Mouse (Mus musculus) stomach, embryonic 16.5 days (tissue): Measurements from ENCODE around the gene Hlcs. TPM values are rescaled to one million over a fixed set of nuclear protein-coding genes. Genes with fewer than 3 reads are reported as not detected.

ENCODE experiments used
- ATAC-seq: fragments of 200-750 bp; cut with Nextera tagmentation; 2 replicates; pipeline ENCODE4 v1.8.0; 2017; ENCODE audit warnings: moderate number of reproducible peaks, moderate TSS enrichment; ENCODE audit not compliant: insufficient read depth, low FRiP score
- H3K27ac ChIP-seq: fragments of 300-500 bp; sonication (generic); 2 replicates; pipeline ENCODE4 v1.5.1; 2014; ENCODE audit warnings: low read length
- H3K27me3 ChIP-seq: fragments of 300-500 bp; sonication (generic); 2 replicates; pipeline ENCODE4 v1.6.1; 2014; ENCODE audit warnings: low read length, control low read depth, mixed read lengths; ENCODE audit not compliant: control insufficient read depth, insufficient read depth
- H3K36me3 ChIP-seq: fragments of 300-500 bp; sonication (generic); 2 replicates; pipeline ENCODE4 v1.6.1; 2014; ENCODE audit warnings: low read length; ENCODE audit not compliant: control insufficient read depth, insufficient read depth
- H3K4me1 ChIP-seq: fragments of 300-500 bp; sonication (generic); 2 replicates; pipeline ENCODE4 v1.6.1; 2014; ENCODE audit warnings: low read length, control low read depth, mixed read lengths; ENCODE audit not compliant: control insufficient read depth, insufficient read depth
- H3K4me2 ChIP-seq: fragments of 300-500 bp; sonication (generic); 2 replicates; pipeline ENCODE4 v1.6.1; 2014; ENCODE audit warnings: low read depth, low read length, mixed read lengths
- H3K4me3 ChIP-seq: fragments of 300-500 bp; sonication (generic); replicated peaks from 2 replicates; pipeline ENCODE4 v1.5.1; 2014; ENCODE audit warnings: mild to moderate bottlenecking, low read length
- H3K9ac ChIP-seq: fragments of 300-500 bp; sonication (generic); 2 replicates; pipeline ENCODE4 v1.6.1; 2014; ENCODE audit warnings: low read length
- H3K9me3 ChIP-seq: fragments of 300-500 bp; sonication (generic); replicated peaks from 2 replicates; pipeline ENCODE4 v1.6.1; 2016; ENCODE audit warnings: low read length, control low read depth; ENCODE audit not compliant: control insufficient read depth
- WGBS: fragments of 180-500 bp; shearing (Covaris S2); extraction: QIAGEN DNeasy Blood & Tissue Kit; methylation state at CpG from one replicate; pipeline ENCODE4 v1.1.7; 2014; 5-methylcytosine and 5-hydroxymethylcytosine counted together
- polyA plus RNA-seq: library from polyadenylated mRNA; unstranded; fragments of >200 nt; fragmentation: Nextera tagmentation; extraction: Ambion mirVana; gene quantifications from 2 replicates; pipeline ENCODE4 v1.2.1, GENCODE M21; 2015

Hlcs gene
- polyA plus RNA-seq, 1 experiment from 2014 or later = 10.2 TPM

DNA sequence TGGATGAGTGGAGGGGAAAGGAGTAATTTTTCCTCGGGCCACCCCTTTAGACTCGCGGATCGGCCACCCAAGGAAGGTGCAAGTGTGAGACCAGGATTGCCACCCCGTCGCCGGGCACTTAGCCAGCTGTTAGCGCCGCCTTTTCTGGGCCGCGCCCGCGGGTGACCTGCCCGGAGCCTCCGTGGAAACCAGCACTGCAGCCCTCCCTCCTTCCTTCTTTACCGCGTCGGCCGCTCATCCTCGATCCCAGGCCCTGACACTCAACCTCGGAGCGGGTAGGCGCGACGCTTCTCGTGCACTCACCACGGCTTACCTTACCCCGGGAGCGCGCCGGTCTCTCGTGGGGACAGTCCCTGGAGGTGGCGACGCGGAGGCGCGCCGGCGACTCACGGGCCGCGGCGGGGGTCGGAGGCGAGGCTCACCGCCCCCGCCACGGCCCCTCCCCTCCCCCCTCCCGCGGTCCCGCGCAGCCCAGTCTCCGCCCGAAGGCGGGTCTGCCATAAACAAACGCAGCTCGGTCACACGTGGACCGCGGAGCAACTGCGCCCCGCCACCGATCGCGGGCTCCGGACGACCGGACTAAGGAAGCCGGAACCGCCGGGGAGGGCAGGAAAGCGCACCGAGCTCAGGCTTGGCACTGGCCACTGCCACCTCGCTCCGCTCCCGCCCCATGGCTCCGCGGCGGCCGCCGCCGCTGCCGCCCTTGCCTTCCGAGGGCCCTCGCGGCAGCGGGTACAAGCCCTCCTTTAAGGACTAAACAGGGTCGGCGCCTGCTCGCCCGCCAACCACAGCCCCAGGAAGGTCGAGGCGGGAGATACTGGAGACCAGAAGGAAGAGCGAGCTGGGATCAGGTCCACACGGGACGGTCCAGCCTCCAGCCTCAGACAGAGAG lies 228.4 kb downstream of the Hlcs start, which contains the start of gene Sim2:
Gene Sim2 (plus strand): TSS at position 221 of the 892 bp plus-strand sequence.
- Histone ChIP-seq H3K4me2 (peak within 1 kb of the TSS; percentile 77), H3K27ac (no peak within 1 kb of the TSS), H3K4me1 (peaks cover 13% of the 10 kb centered on the region), H3K36me3 (no peaks in the 10 kb centered on the region), H3K4me3 (peak within 1 kb of the TSS; percentile 46), H3K27me3 (peaks cover 93% of the 10 kb centered on the region), H3K9ac (peak within 1 kb of the TSS; percentile 36), H3K9me3 (no peaks in the 10 kb centered on the region)
- under 1% methylated on average over 93 of the region's 96 CpGs for WGBS
- ATAC-seq = no peak

DNA sequence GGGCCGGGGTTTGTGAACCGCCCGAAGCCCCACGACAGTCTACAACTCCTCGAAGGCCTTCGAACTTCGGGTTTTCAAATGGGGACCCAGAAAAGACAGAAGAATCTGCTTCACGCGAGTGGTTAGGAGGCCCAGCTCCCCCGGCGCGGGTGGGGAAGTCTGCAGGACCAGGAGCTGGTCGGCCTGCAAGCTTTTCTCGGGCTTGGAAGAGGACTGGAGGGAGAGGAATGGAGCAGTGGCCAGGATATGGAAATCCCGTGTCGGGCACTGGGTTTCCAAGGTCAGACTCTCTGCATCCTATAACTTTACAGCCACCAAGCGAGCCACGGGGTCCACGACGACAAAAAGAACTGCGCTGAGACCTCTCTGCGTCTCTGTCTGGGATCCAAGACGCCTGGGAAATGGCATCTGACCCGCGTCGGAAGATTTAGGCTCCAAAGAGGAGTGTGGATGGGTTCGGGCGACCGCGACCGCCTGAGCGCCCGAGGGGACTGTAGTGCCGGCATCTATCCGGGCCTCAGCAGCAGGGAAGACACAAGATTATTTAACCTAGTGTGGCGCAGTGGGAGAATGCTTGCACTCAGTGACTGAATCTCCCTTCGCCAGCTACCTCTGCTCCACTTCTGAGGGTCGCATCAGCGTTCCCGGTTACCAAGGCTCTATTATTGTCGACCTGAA lies 229.4 kb downstream of the Hlcs start:
- Histone ChIP-seq H3K27me3 (peaks cover 94% of the 10 kb centered on the region), H3K4me3 (peak overlapping the region; percentile 46; the same call in 1 of the 2 replicates), H3K36me3 (no peaks in the 10 kb centered on the region), H3K27ac (no peak overlapping the region), H3K4me1 (peaks cover 16% of the 10 kb centered on the region), H3K4me2 (no peak overlapping the region), H3K9ac (no peak overlapping the region), H3K9me3 (no peaks in the 10 kb centered on the region)
- ATAC-seq = no peak
- 2% methylated on average over 41 of the region's 41 CpGs for WGBS

DNA sequence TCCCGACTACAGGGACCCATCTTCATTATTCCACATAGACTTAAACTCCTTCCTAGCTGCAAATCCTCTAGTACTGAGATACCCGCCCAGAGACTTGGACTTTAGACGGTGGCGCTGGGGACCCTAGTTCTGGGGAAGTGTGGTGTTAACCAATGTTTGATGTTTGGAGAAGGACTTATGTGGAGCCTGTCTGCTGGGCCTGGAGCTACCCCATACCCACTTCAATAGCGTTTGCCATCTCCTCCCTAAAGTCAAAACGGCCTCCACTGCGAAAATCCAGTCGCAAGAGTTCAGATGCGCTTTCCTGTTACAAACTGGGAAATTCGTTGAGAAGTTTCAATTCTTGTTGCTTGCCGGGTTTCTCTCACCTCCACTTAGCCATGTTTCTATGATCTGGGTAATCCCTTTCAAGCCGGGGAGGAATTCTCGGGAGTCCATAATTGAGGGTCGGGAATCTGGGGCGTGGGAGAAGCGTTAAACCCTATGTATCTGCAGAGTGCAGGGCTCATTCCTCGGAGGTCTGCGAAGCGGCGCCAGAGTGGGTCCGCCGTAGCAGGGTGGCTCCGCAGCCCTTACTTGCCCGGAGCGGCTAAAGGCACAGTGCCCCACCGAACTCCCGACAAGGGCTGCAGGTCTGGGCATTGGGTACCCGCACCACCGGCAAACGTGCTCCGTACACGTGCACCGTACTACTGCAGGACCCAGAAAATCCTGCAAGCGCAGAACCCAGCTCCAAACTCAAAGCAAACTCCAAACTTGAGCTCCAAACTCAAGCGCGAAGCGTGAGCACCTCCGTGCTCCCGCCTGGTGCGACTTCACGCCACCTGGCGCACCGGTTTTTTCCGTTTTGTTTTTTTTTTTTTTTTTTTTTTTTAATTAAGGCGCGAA lies 230.2 kb downstream of the Hlcs start:
- H3K27ac ChIP-seq = no peak overlapping the region
- 2% methylated on average over 46 of the region's 46 CpGs for WGBS
- no peak for ATAC-seq
- no peaks in the 10 kb centered on the region for H3K9me3 ChIP-seq
- peaks cover 95% of the 10 kb centered on the region for H3K27me3 ChIP-seq
- H3K4me1 ChIP-seq = peaks cover 16% of the 10 kb centered on the region
- no peak overlapping the region for H3K4me2 ChIP-seq
- no peak overlapping the region for H3K9ac ChIP-seq
- no peak overlapping the region for H3K4me3 ChIP-seq
- H3K36me3 ChIP-seq = no peaks in the 10 kb centered on the region

DNA sequence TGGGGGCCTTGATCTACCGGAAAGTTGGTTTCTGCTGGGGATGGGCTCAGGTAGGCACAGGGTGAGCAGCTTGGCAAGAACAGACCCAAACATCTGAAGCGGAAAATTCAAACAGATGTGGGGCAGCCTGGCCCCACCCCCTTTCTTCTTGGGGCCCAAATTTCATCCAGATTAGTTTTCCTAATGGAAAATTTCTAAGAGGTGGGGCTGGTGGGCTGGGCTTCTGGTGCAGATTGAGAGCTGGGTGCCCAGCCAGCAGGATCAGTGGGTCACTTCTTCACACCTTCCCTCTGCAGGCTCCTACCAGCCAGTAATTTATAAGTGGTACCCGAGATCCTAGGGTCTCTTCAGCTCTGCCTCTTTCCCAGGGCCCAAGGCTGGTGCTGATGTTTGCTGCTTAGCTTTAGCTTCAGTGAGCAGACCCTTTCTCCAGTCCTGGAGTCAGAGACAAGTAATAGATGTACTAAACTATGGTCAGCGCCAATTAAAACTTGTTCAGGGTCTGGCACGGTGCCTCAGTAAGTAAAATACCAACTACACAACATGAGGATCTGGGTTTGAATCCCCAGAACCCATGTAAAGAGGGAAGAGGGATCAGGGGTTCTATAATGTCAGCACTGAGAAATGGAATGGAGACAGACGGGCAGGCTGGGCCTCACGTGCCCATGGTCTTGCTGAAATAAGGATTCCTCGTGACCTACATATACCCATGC lies 231.2 kb downstream of the Hlcs start:
- H3K4me1 ChIP-seq = peaks cover 16% of the 10 kb centered on the region
- no peaks in the 10 kb centered on the region for H3K36me3 ChIP-seq
- ATAC-seq = no peak
- H3K4me3 ChIP-seq = no peak overlapping the region
- no peak overlapping the region for H3K27ac ChIP-seq
- no peak overlapping the region for H3K9ac ChIP-seq
- 17% methylated on average over 8 of the region's 8 CpGs for WGBS
- H3K27me3 ChIP-seq = peaks cover 95% of the 10 kb centered on the region
- no peak overlapping the region for H3K4me2 ChIP-seq
- no peaks in the 10 kb centered on the region for H3K9me3 ChIP-seq

DNA sequence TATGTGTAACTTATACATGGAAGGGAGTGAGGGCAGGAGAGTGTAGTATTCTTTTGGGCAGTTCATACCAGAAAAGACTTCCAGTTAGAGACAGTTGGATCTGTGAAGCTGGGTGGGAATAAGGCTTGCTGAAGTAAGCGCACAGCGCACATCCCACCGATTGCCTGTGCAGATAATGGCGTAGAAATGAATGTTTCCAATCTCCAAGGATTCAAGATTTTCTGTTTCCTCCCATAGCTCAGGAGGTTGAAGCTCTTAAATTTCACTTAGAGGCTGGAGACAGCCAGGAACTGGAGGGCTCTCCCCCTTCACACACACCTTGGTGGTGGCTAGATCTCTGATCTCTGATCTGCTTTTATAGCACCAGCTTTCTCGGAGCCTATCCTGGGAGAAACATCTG lies 231.8 kb downstream of the Hlcs start:
- 30% methylated on average over 5 of the region's 5 CpGs for WGBS

DNA sequence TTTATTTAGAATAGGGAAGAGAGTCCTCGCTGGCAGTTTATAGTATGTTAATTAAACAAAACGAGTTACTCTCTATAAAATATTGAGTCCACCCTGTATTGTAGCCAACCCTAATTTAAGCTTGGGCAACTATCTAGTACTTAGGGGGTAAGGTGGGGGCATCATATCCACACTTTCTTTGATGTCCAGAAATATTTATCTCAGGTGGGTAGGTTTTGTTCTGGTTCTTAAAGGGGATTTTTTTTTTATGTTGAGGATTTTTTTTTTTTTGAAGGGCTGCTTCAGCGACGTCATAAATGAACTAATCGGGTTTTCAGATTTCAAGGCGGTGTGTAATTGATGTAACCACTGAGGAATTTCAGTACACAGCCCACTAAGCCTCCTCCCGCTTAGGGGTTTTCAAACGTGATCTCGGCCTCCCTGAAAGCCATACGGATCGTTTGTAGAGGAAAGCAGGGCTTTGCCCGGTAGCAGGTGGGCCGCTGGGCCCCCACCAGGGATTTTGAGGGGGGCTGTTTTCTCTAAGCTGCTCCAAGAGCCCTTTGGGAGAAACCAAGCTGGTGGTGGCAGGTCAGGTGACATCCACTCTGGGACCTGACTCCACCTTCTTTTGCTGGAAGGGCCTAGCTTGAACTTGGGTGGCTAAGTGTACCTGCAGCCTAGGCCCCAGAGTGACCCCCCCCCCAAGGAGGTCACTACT lies 233.4 kb downstream of the Hlcs start:
- 4% methylated on average over 13 of the region's 13 CpGs for WGBS
- H3K9ac ChIP-seq = no peak overlapping the region
- no peaks in the 10 kb centered on the region for H3K36me3 ChIP-seq
- no peak overlapping the region for H3K4me2 ChIP-seq
- no peak overlapping the region for H3K4me3 ChIP-seq
- peaks cover 95% of the 10 kb centered on the region for H3K27me3 ChIP-seq
- H3K27ac ChIP-seq = no peak overlapping the region
- peaks cover 6% of the 10 kb centered on the region for H3K4me1 ChIP-seq
- H3K9me3 ChIP-seq = no peaks in the 10 kb centered on the region
- ATAC-seq = no peak

More for the DNA sequence above, 231.8 kb downstream of the Hlcs start:
- H3K27ac ChIP-seq = no peak overlapping the region
- no peak overlapping the region for H3K4me2 ChIP-seq
- peaks cover 16% of the 10 kb centered on the region for H3K4me1 ChIP-seq
- H3K27me3 ChIP-seq = peaks cover 95% of the 10 kb centered on the region
- H3K36me3 ChIP-seq = no peaks in the 10 kb centered on the region
- H3K4me3 ChIP-seq = no peak overlapping the region
- ATAC-seq = no peak
- no peaks in the 10 kb centered on the region for H3K9me3 ChIP-seq
- no peak overlapping the region for H3K9ac ChIP-seq

DNA sequence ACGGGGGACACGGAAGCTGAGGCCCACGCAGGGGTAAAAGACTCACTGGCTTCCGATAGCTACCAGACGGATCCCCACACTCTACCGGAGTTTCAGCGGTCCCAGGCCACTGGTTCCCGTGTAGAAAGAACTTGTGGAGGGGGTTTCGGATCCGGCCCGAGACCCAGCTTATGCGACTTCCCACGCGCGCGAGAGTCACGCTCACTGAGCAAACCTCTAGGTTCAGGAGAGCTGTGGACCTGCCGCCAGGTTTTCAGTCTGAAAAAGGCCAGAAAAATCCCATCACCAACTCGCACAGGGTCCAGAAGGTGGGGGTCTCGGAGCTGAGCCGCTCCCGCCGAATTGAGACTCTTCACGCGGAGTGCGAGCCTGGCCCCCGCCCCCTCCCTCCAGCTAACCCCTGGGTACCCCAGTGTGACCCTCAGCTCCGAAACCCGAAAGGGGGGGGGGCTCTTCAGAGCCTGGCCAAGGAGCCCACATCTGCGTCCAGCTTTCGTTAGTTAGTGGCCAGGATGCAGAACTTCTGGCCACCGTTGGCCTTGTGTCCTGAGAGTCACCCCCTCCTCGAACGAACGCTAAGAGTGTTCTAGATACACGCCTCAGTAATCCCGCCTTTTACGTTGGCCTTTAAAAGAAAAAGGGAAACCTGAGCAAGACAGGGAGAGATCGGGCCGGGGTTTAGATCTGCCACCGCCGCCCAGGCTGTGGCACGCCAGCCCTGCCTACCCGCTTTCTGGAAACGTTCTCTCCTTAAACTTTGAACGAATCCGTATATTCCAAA lies 234.1 kb downstream of the Hlcs start:
- H3K4me1 ChIP-seq = peaks cover 3% of the 10 kb centered on the region; the same call in 1 of the 2 replicates
- no peak overlapping the region for H3K27ac ChIP-seq
- no peaks in the 10 kb centered on the region for H3K36me3 ChIP-seq
- no peaks in the 10 kb centered on the region for H3K9me3 ChIP-seq
- 2% methylated on average over 47 of the region's 47 CpGs for WGBS
- no peak for ATAC-seq
- H3K4me3 ChIP-seq = no peak overlapping the region
- H3K4me2 ChIP-seq = peak overlapping the region; percentile 21; the same call in 1 of the 2 replicates
- H3K27me3 ChIP-seq = peaks cover 88% of the 10 kb centered on the region
- H3K9ac ChIP-seq = no peak overlapping the region
